Mouse (Mus musculus): ENCODE data around the gene Btbd9. TPM values are rescaled to one million over a fixed set of nuclear protein-coding genes. Genes with fewer than 3 reads are reported as not detected.

The Btbd9 gene
- polyA plus RNA-seq, 1 experiment = 21.3 TPM

- TF ChIP-seq USF1 (IDR thresholded peaks at IDR 0.05; ENCODE audit: low read depth) = no peak
- no peak for TF ChIP-seq MYOD1 (IDR thresholded peaks at IDR 0.05; ENCODE audit: control insufficient read depth in 1 of 3, insufficient read length in 2 of 3, low read depth in 2 of 3)
- no peak for TF ChIP-seq POLR2A (IDR thresholded peaks at IDR 0.05; ENCODE audit: insufficient read length, low read depth)
- TF ChIP-seq CEBPB (IDR thresholded peaks at IDR 0.05; ENCODE audit: insufficient read depth, poor library complexity, severe bottlenecking) = no peak
- no peak for TF ChIP-seq MAX (IDR thresholded peaks at IDR 0.05; ENCODE audit: low read depth)
- TF ChIP-seq SRF (IDR thresholded peaks at IDR 0.05; ENCODE audit: control insufficient read depth, insufficient read length, low read depth) = no peak
- TF ChIP-seq TCF3 (IDR thresholded peaks at IDR 0.05; ENCODE audit: insufficient read length, low read depth) = no peak
- no peak for TF ChIP-seq POLR2AphosphoS2 (IDR thresholded peaks at IDR 0.05; ENCODE audit: insufficient read length, low read depth)
- TF ChIP-seq TCF12 (IDR thresholded peaks at IDR 0.05; ENCODE audit: insufficient read depth, poor library complexity, severe bottlenecking) = no peak
- TF ChIP-seq REST (IDR thresholded peaks at IDR 0.05; ENCODE audit: insufficient read depth, insufficient read length) = no peak
- no peak for TF ChIP-seq MYOG (IDR thresholded peaks at IDR 0.05; ENCODE audit: control insufficient read depth in 1 of 3, insufficient read depth in 1 of 3, insufficient read length in 2 of 3, low read depth in 2 of 3)
- no peak for TF ChIP-seq E2F4 (IDR thresholded peaks at IDR 0.05; ENCODE audit: insufficient read depth)
- Histone ChIP-seq H3K4me3 (no peak overlapping the region), H3K79me2 (ENCODE audit: control insufficient read depth, insufficient read depth) (no peaks in the 10 kb centered on the region), H3K4me2 (ENCODE audit: low read depth) (no peak overlapping the region), H3ac (ENCODE audit: control insufficient read depth, insufficient read length) (no peak overlapping the region), H3K27me3 (ENCODE audit: control insufficient read depth, insufficient read depth, insufficient read length) (no peaks in the 10 kb centered on the region), H3K36me3 (ENCODE audit: control insufficient read depth, insufficient read depth) (no peaks in the 10 kb centered on the region)
Observed at GRCm38 (mm10) chr17:30464240-30464745, 112.0 kb downstream of the Btbd9 start.

DNA sequence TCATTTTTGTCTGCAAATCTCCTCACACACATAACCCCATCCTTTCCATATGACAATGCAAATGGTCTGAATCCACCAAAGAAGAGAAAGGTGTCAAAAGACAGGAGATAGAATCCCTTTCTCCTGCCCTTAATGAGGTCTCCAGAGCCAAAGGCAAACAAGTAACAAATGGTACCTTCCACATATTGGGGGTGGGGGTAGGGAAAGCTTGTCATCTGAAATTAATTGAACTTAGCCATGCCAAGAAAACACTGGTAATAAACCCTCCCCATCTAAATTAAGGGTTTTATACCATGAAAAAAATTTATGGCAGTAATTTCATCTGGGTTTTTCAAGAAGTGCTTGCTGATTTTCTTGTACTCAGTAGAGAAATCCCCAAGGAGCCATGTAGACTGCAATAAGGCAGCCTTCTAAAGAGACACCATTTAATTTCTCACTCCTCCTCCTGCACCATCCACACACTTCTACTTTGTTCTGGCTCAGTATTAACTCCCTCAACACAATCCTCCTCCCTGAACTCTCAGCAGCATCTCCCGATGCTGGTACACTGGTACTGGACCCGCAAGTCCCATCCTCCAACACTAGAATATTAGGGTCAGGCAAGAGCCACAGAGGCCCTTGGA, 115.5 kb downstream of the Btbd9 start:
- H3K79me2 ChIP-seq (ENCODE audit: control insufficient read depth, insufficient read depth) = no peaks in the 10 kb centered on the region
- H3K27me3 ChIP-seq (ENCODE audit: control insufficient read depth, insufficient read depth, insufficient read length) = no peaks in the 10 kb centered on the region
- TF ChIP-seq POLR2A (IDR thresholded peaks at IDR 0.05; ENCODE audit: insufficient read length, low read depth) (no peak), POLR2AphosphoS2 (IDR thresholded peaks at IDR 0.05; ENCODE audit: insufficient read length, low read depth) (no peak), MYOD1 (IDR thresholded peaks at IDR 0.05; ENCODE audit: control insufficient read depth in 1 of 3, insufficient read length in 2 of 3, low read depth in 2 of 3) (no peak), USF1 (IDR thresholded peaks at IDR 0.05; ENCODE audit: low read depth) (no peak), E2F4 (IDR thresholded peaks at IDR 0.05; ENCODE audit: insufficient read depth) (no peak), TCF3 (IDR thresholded peaks at IDR 0.05; ENCODE audit: insufficient read length, low read depth) (no peak), TCF12 (IDR thresholded peaks at IDR 0.05; ENCODE audit: insufficient read depth, poor library complexity, severe bottlenecking) (no peak), CEBPB (IDR thresholded peaks at IDR 0.05; ENCODE audit: insufficient read depth, poor library complexity, severe bottlenecking) (no peak), SRF (IDR thresholded peaks at IDR 0.05; ENCODE audit: control insufficient read depth, insufficient read length, low read depth) (no peak), REST (IDR thresholded peaks at IDR 0.05; ENCODE audit: insufficient read depth, insufficient read length) (no peak), MYOG (IDR thresholded peaks at IDR 0.05; ENCODE audit: control insufficient read depth in 1 of 3, insufficient read depth in 1 of 3, insufficient read length in 2 of 3, low read depth in 2 of 3) (no peak), MAX (IDR thresholded peaks at IDR 0.05; ENCODE audit: low read depth) (no peak)
- H3ac ChIP-seq (ENCODE audit: control insufficient read depth, insufficient read length) = no peak overlapping the region
- no peak overlapping the region for H3K4me2 ChIP-seq (ENCODE audit: low read depth)
- H3K4me3 ChIP-seq = no peak overlapping the region
- H3K36me3 ChIP-seq (ENCODE audit: control insufficient read depth, insufficient read depth) = no peaks in the 10 kb centered on the region

GRCm38 (mm10) chr17:30459706-30460105, 116.6 kb downstream of the Btbd9 start:
- TF ChIP-seq TCF3 (IDR thresholded peaks at IDR 0.05; ENCODE audit: insufficient read length, low read depth) = no peak
- no peak for TF ChIP-seq MAX (IDR thresholded peaks at IDR 0.05; ENCODE audit: low read depth)
- no peak for TF ChIP-seq E2F4 (IDR thresholded peaks at IDR 0.05; ENCODE audit: insufficient read depth)
- TF ChIP-seq MYOD1 (IDR thresholded peaks at IDR 0.05; ENCODE audit: control insufficient read depth in 1 of 3, insufficient read length in 2 of 3, low read depth in 2 of 3) = no peak
- no peak for TF ChIP-seq POLR2A (IDR thresholded peaks at IDR 0.05; ENCODE audit: insufficient read length, low read depth)
- no peak for TF ChIP-seq POLR2AphosphoS2 (IDR thresholded peaks at IDR 0.05; ENCODE audit: insufficient read length, low read depth)
- no peak for TF ChIP-seq TCF12 (IDR thresholded peaks at IDR 0.05; ENCODE audit: insufficient read depth, poor library complexity, severe bottlenecking)
- Histone ChIP-seq H3K4me3 (no peak overlapping the region), H3ac (ENCODE audit: control insufficient read depth, insufficient read length) (no peak overlapping the region), H3K36me3 (ENCODE audit: control insufficient read depth, insufficient read depth) (no peaks in the 10 kb centered on the region), H3K79me2 (ENCODE audit: control insufficient read depth, insufficient read depth) (no peaks in the 10 kb centered on the region), H3K4me2 (ENCODE audit: low read depth) (no peak overlapping the region), H3K27me3 (ENCODE audit: control insufficient read depth, insufficient read depth, insufficient read length) (no peaks in the 10 kb centered on the region)

DNA sequence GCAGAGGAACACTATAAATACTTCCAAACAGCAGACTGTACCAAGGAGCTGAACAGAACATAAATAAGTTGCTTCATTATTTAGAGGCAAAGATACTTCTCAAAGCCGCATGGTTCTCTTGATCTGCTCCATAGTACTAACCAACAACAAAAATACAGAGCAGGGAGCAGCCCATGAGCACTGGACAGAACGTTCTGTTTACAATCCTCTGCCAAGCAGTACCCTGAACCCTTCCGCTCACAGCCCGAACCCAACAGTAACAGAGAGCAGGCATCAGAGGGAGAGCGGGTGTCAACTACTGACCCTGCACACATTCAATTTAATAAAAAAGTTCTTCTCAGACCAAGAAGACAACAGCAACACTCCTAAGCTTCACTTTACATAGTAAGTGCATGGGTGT, 117.4 kb downstream of the Btbd9 start:
- Histone ChIP-seq H3K36me3 (ENCODE audit: control insufficient read depth, insufficient read depth) (no peaks in the 10 kb centered on the region), H3K4me2 (ENCODE audit: low read depth) (no peak overlapping the region), H3K27me3 (ENCODE audit: control insufficient read depth, insufficient read depth, insufficient read length) (no peaks in the 10 kb centered on the region), H3K79me2 (ENCODE audit: control insufficient read depth, insufficient read depth) (no peaks in the 10 kb centered on the region), H3K4me3 (no peak overlapping the region), H3ac (ENCODE audit: control insufficient read depth, insufficient read length) (no peak overlapping the region)
- no peak for TF ChIP-seq USF1 (IDR thresholded peaks at IDR 0.05; ENCODE audit: low read depth)
- no peak for TF ChIP-seq POLR2A (IDR thresholded peaks at IDR 0.05; ENCODE audit: insufficient read length, low read depth)
- no peak for TF ChIP-seq SRF (IDR thresholded peaks at IDR 0.05; ENCODE audit: control insufficient read depth, insufficient read length, low read depth)
- no peak for TF ChIP-seq MAX (IDR thresholded peaks at IDR 0.05; ENCODE audit: low read depth)
- TF ChIP-seq TCF12 (IDR thresholded peaks at IDR 0.05; ENCODE audit: insufficient read depth, poor library complexity, severe bottlenecking) = no peak
- no peak for TF ChIP-seq POLR2AphosphoS2 (IDR thresholded peaks at IDR 0.05; ENCODE audit: insufficient read length, low read depth)
- no peak for TF ChIP-seq E2F4 (IDR thresholded peaks at IDR 0.05; ENCODE audit: insufficient read depth)
- TF ChIP-seq CEBPB (IDR thresholded peaks at IDR 0.05; ENCODE audit: insufficient read depth, poor library complexity, severe bottlenecking) = no peak
- no peak for TF ChIP-seq TCF3 (IDR thresholded peaks at IDR 0.05; ENCODE audit: insufficient read length, low read depth)
- no peak for TF ChIP-seq MYOG (IDR thresholded peaks at IDR 0.05; ENCODE audit: control insufficient read depth in 1 of 3, insufficient read depth in 1 of 3, insufficient read length in 2 of 3, low read depth in 2 of 3)
- TF ChIP-seq REST (IDR thresholded peaks at IDR 0.05; ENCODE audit: insufficient read depth, insufficient read length) = no peak
- TF ChIP-seq MYOD1 (IDR thresholded peaks at IDR 0.05; ENCODE audit: control insufficient read depth in 1 of 3, insufficient read length in 2 of 3, low read depth in 2 of 3) = no peak
